Mouse (Mus musculus): ENCODE data around the gene Capn7. TPM values are rescaled to one million over a fixed set of nuclear protein-coding genes. Genes with fewer than 3 reads are reported as not detected.

Gene Capn7
- total and polyA plus RNA-seq, 3 experiments = 12.7 to 53.5 (median 37.3) TPM

- DNase-seq = peak; percentile 74
Measured at GRCm38 (mm10) chr14:31365350-31365749, 28.9 kb downstream of the Capn7 start.

DNA sequence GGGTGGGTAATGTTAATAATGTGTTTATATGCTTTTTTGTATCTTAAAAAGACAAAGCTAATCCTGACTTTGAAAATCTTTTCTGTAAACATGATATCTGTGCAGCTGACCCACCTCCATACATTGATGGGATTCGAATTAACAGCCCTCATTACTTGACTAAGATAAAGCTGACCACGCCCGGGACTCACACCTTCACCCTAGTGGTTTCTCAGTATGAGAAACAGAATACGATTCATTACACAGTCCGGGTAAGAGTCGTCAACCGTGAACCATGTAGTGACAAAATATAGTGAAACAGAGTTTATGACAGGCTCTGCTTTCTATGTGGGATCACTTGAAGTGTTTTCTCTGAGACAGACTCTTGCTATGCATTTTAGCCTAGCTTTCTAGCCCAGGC is 31.5 kb downstream of the Capn7 start:
- DNase-seq = no peak

DNA sequence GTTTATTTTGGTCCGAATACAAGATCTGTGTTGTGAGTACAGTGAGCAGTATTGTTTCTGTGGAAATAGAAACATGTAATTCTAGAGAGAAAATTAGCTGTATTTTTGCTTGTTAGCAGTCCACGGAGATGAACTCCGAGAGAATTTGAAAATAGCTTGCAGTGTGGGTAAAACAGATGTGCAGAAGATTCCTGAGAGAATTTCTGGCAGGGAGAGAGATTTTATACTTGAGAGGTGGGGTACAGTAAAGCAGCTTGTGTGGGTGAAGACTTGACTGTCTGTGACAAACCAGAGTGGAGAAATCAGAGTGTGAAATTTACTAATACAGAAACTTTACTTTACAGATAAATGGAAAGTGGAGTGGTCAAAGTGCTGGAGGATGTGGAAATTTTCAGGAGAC is 32.9 kb downstream of the Capn7 start:
- no peak for DNase-seq

GRCm38 (mm10) chr14:31374390-31374789 is 38.0 kb downstream of the Capn7 start:
- DNase-seq = no peak

DNA sequence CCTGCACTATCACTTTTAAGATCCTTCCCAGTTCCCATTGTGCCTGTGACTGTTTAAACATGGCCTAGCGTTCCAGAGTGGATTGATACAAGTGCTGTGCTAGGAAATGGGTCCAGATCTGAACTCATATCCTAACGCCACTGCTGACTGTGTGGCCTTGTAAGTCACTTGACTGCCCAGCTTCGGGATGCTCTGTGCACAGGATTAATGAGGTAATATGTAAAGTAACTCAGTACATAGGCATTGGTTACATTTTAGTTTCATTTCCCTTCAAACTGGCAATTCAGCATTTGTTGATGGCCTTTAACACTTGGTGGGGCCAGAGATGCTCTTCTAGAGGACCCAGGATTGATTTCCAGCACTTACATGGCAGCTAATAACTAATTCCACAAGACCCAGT is 39.9 kb downstream of the Capn7 start:
- DNase-seq = no peak

DNA sequence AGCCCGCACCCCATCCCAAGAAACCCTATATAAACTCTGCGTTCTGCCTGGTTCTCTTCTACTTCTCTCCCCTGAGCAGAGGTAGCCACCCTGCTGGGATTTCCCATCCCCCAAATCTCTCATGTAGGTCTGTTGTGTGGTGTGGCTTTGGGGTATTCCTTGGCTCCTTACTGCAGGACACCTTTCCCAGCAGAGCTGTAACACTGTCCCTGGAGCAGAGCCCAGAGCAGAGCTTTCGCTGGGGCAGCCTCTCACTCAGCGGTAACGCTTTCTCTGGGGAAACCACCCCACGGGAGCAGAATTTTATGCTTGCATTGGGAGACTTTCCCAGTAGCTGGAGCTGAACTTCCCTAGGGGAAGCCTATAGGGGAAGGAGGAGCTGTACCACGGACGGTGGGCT is 45.8 kb downstream of the Capn7 start:
- DNase-seq = no peak

- DNase-seq = no peak
Measured at GRCm38 (mm10) chr14:31383470-31384050, 47.1 kb downstream of the Capn7 start.

GRCm38 (mm10) chr14:31384366-31385323 is 48.2 kb downstream of the Capn7 start:
- DNase-seq = peak; percentile 88

GRCm38 (mm10) chr14:31385406-31385805 is 49.0 kb downstream of the Capn7 start:
- no peak for DNase-seq

DNA sequence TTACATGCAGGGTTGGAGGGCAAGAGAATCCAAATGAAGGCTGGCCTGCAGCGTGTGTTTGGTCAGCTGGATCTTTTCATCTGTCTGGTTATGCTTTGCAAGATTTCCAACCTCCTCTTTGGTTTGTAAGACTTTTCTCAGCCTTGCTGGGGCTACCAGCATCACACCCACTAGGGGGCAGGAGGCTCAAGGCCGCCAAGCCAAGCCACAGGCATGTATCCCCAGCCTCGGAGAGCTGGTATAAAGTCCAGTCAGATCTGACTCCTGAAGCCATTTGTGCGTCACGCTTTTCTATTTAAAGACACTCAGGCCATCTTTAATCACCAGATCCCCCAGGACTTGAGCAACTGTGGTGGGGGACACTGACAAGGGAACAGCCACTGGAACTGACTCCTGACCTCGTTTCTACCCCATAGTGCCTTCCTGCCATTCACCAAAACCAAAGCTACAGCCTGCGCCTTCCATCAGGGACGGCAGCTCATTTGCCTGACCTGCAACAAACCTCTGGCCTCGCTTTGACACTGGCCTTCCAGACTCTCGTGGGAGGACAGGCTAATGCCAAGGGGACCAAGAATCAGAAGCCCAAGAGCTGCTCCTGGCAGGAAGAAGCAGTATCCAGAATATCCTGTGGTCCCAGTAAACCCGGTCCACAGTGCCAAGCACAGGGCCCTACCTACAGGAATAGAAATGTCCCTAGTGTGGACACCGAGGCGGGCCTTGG is 49.7 kb downstream of the Capn7 start:
- peak; percentile 91 for DNase-seq

- no peak for DNase-seq
Measured at GRCm38 (mm10) chr14:31387301-31387981, 51.0 kb downstream of the Capn7 start.

DNA sequence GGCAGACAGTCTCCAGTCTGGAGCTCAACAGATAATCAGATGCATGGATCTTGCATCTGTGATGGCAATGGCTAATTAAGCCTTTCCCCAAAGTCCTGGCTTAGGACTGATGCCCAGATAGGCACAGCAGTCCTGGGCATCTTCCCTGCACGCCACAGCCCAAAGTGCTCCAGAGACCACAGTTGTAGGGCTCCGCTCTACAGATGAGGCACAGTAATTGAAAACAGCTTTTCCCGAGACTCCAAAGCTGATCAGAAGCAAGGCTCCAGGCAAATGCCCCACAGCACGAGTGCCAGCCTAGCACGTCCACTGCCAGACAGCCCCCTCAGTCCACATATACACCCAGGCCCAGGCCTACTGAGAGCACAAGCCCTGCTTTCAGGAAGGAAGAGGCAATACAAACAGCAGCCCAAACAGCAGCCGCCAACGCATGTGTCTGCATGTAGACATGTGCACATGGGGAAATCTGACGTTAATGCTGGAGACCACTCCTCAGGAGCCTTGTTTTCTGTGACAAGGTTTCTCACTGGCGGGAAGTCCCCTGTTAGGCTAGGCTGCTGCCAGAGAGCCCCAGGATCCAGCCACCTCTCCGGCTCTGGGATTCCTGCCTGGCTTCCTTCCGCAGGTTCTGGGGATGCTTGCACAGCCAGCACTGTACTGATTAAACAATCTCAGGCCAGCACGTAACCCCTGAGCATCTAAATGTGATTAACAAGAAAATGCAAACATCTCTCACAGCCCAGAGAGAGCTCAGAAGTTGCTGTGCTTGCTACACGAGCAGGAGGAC is 51.8 kb downstream of the Capn7 start:
- no peak for DNase-seq

- no peak for DNase-seq
Measured at GRCm38 (mm10) chr14:31389421-31390147, 53.1 kb downstream of the Capn7 start.

GRCm38 (mm10) chr14:31392300-31392699 is 55.9 kb downstream of the Capn7 start:
- no peak for DNase-seq

DNA sequence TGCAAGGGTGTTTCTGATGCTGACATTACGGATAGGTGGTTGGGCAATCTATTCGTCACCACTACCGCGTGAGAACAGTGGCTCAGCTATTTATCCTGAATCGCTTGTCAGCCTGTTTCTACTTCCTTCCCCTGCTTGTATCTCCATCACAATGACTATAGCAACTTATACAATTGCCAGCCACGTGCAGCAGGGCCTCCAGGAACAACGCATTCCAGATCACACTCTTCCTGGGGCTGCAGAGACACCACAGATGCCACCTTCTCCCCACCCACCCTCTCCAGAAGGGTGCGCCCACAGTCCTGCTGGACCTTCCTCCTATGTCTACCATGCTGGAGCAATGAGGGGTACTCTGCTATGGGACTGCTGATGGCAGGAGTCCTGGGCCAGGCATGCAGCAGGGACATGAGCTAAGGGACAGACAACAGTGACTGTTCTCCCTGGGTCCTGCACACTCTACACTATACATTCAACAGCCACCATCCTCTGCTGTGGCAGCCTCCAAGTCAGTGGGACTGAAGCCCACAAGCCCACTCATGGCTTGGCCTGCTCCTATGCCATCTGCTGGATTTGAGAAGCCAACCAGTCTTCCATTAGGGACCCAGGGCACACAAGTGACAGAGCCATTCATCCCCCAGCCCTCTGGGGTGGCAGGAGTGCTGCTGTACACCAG is 56.6 kb downstream of the Capn7 start:
- no peak for DNase-seq

DNA sequence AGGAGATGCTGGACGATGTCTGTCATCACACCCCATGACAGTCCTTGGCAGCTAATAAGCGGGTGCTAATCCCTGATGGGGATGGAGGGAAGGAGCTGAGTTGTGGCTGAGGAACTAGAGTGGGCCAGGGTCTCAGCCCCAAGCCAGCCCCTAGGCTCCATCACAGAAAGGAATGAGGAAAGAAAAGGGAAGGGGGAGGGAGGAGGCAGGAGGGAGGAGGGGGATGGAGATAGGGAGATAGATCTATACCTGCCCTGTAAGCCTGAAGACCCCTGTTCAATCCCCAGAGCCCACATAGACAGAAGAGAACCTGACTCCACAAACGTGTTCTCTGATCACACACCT is 57.1 kb downstream of the Capn7 start:
- DNase-seq = no peak

DNA sequence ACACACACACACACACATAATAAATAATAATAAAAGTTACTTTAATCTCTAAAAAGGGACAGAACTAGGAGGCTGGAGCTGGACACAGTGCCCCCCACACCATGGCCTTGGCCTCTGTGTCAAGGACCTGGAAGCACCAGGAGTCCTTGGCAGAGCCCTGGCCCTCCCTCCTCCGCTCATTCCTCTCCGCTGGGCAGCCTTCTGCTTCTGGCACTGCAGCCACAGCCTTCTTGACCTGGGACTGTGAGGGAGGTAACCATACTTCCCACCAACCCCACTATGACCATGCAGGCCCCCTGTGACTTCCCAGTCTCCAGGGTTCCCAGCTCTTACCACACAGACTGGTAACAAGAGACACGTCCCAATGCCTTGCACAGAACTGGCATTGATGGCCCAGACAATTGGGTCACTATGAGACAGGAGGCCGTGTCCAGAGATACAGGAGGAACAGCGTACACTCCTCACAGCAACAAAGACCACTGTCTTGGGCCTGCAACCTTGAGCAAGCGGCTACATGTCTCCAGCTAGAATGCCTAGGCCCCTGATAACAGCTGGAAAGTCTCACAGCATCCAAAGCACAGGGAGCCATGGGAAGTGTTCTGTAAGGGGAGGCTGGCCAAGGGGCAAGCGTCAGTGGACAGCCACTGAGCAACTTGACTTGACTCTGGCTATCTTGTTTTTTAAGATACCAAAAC is 57.6 kb downstream of the Capn7 start:
- peak; percentile 77 for DNase-seq

GRCm38 (mm10) chr14:31394822-31395532 is 58.5 kb downstream of the Capn7 start:
- DNase-seq = no peak
